Mouse (Mus musculus): ENCODE measurements around the gene Slc26a6.

GRCm38 (mm10) chr9:108945608-108946007, 92.5 kb downstream of the Slc26a6 start:
- TF ChIP-seq CTCF (IDR thresholded peaks at IDR 0.05; ENCODE audit: insufficient read depth, low read length) (no peak), POLR2A (IDR thresholded peaks at IDR 0.05; ENCODE audit: borderline replicate concordance, extremely low read depth, low read depth, low read length) (no peak)
